Comparison of ENCODE assay signal across 8 mouse cellular contexts in genomic region chr5:118381294-118381675, GRCm38 (mm10).
DNase-seq lines count a peak whose midpoint lies in the region; ATAC-seq lines count a peak whose summit lies in the region.

No protein-coding gene starts in this region.

- peak overlapping the region; percentile 47 for H3K9ac ChIP-seq in embryonic facial prominence, embryonic 14.5 days (ENCODE audit: low read depth, low read length)
- no peak overlapping the region for H3K9ac ChIP-seq in liver, embryonic 15.5 days
- H3K9ac ChIP-seq in stomach, embryonic 15.5 days, result no peak overlapping the region

- peaks cover 28% of the 10 kb centered on the region for H3K4me1 ChIP-seq in embryonic facial prominence, embryonic 14.5 days (ENCODE audit: control insufficient read depth, insufficient read depth, low read length)
- H3K4me1 ChIP-seq in liver, embryonic 15.5 days (replicated peaks), result peaks cover 27% of the 10 kb centered on the region
- peaks cover 18% of the 10 kb centered on the region for H3K4me1 ChIP-seq in stomach, embryonic 15.5 days

- no peaks in the 10 kb centered on the region for H3K27me3 ChIP-seq in embryonic facial prominence, embryonic 14.5 days (replicated peaks; ENCODE audit: control insufficient read depth, insufficient read depth, low read length)
- peaks cover 72% of the 10 kb centered on the region for H3K27me3 ChIP-seq in liver, embryonic 15.5 days
- H3K27me3 ChIP-seq in stomach, embryonic 15.5 days (replicated peaks), result no peaks in the 10 kb centered on the region

- peak; percentile 89 for DNase-seq in 3T3-L1 (ENCODE audit: low read depth, low spot score)
- peak; percentile 44 to 65 for DNase-seq in adrenal gland, adult 18-20 months (ENCODE audit: low spot score in 2 of 2)
- DNase-seq in embryonic facial prominence, embryonic 14.5 days (ENCODE audit: low spot score), result peak; percentile 84
- DNase-seq in heart, adult 9 months (ENCODE audit: low spot score in 2 of 2), result peak; percentile 68 to 75
- DNase-seq in kidney, adult 8-10 months, result peak; percentile 56 to 68
- peak; percentile 51 to 64 for DNase-seq in natural killer cell, adult 2 months (ENCODE audit: low spot score in 2 of 2)

- under 1% methylated on average over 11 of the region's 12 CpGs for WGBS in embryonic facial prominence, embryonic 14.5 days
- WGBS in liver, embryonic 15.5 days (ENCODE audit: insufficient replicate concordance), result under 1% methylated on average over 12 of the region's 12 CpGs
- WGBS in stomach, embryonic 15.5 days, result 2% methylated on average over 12 of the region's 12 CpGs

- peak overlapping the region; percentile 61 for H3K4me2 ChIP-seq in embryonic facial prominence, embryonic 14.5 days (ENCODE audit: low read depth, low read length)
- H3K4me2 ChIP-seq in liver, embryonic 15.5 days, result peak overlapping the region; percentile 75
- H3K4me2 ChIP-seq in stomach, embryonic 15.5 days, result peak overlapping the region; percentile 67

- peak overlapping the region; percentile 65 for H3K27ac ChIP-seq in embryonic facial prominence, embryonic 14.5 days (replicated peaks; ENCODE audit: low read depth, low read length)
- no peak overlapping the region for H3K27ac ChIP-seq in liver, embryonic 15.5 days (replicated peaks)
- peak overlapping the region; percentile 74 for H3K27ac ChIP-seq in stomach, embryonic 15.5 days

- H3K4me3 ChIP-seq in embryonic facial prominence, embryonic 14.5 days (ENCODE audit: low read depth, low read length), result peak overlapping the region; percentile 36
- H3K4me3 ChIP-seq in liver, embryonic 15.5 days (replicated peaks), result peak overlapping the region; percentile 51
- H3K4me3 ChIP-seq in stomach, embryonic 15.5 days (replicated peaks), result peak overlapping the region; percentile 43

- no peaks in the 10 kb centered on the region for H3K9me3 ChIP-seq in embryonic facial prominence, embryonic 14.5 days (ENCODE audit: control insufficient read depth, low read length)
- no peaks in the 10 kb centered on the region for H3K9me3 ChIP-seq in liver, embryonic 15.5 days (replicated peaks)
- no peaks in the 10 kb centered on the region for H3K9me3 ChIP-seq in stomach, embryonic 15.5 days

- ATAC-seq in embryonic facial prominence, embryonic 14.5 days (ENCODE audit: low read depth), result peak; percentile 70
- ATAC-seq in liver, embryonic 15.5 days (ENCODE audit: insufficient read depth), result peak; percentile 29; the same call in 1 of the 2 replicates
- ATAC-seq in stomach, embryonic 15.5 days (ENCODE audit: insufficient read depth, low FRiP score, low read depth), result peak; percentile 56

- H3K36me3 ChIP-seq in embryonic facial prominence, embryonic 14.5 days (ENCODE audit: control insufficient read depth, insufficient read depth, low read length), result no peaks in the 10 kb centered on the region
- no peaks in the 10 kb centered on the region for H3K36me3 ChIP-seq in liver, embryonic 15.5 days (replicated peaks)
- H3K36me3 ChIP-seq in stomach, embryonic 15.5 days, result no peaks in the 10 kb centered on the region
